Mouse (Mus musculus) thymus, adult 2 months (tissue): ENCODE data around the gene Pigk.

Experiments
- CTCF ChIP-seq: fragments of 200-500 bp; IDR thresholded peaks from 2 replicates; pipeline ENCODE4 v1.5.1; 2012; ENCODE audit warnings: mild to moderate bottlenecking, control low read depth, low read length, moderate library complexity, borderline replicate concordance; ENCODE audit not compliant: control insufficient read depth, poor library complexity, insufficient read depth; ENCODE audit errors: extremely low read depth
- POLR2A ChIP-seq: fragments of 200-500 bp; IDR thresholded peaks from 2 replicates; pipeline ENCODE4 v1.6.1; 2012; ENCODE audit warnings: mild to moderate bottlenecking, low read length, control low read depth, moderate library complexity; ENCODE audit not compliant: control insufficient read depth, poor library complexity, insufficient read depth; ENCODE audit errors: extremely low read depth

GRCm38 (mm10) chr3:152797354-152797753 lies 83.5 kb downstream of the Pigk start:
- no peak for TF ChIP-seq CTCF
- no peak for TF ChIP-seq POLR2A
